ENCODE assay signal across 13 mouse cellular contexts in the genomic region with DNA sequence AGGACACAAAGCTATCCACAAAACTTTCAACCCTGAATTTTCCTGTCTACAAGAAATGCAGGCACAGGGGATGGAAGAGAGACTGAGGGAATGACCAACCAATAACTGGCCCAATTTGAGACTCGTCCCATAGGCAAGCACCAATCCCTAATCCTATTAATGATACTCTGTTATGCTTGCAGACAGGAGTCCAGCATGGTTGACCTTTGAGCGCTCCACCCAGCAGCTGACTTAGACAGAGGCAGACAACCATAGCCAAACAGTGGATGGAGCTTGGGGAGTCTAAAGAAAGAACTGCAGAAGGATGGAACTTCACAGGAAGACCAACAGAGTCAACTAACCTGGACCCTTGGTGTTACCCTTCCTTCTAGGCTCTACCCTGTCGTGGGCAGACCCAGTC. TPM values are rescaled to one million over a fixed set of nuclear protein-coding genes. Genes with fewer than 3 reads are reported as not detected.
"Had no signal": no experiment of that assay in that cellular context is flagged by ENCODE, and none has a peak within 500 bp of the region (broad histone marks: within the 10 kb centered on the region; RNA-seq: fewer than 3 reads in every experiment).

No protein-coding gene starts in this region.

- H3K9ac ChIP-seq: hindbrain, embryonic 15.5 days; limb, embryonic 12.5 days; liver, embryonic 12.5 days; midbrain, embryonic 12.5 days; neural tube, embryonic 13.5 days; stomach, embryonic 15.5 days had no signal

- H3K9me3 ChIP-seq: hindbrain, embryonic 15.5 days; limb, embryonic 12.5 days; liver, embryonic 12.5 days; midbrain, embryonic 12.5 days; neural tube, embryonic 13.5 days; stomach, embryonic 15.5 days had no signal

- H3K4me2 ChIP-seq: hindbrain, embryonic 15.5 days; limb, embryonic 12.5 days; liver, embryonic 12.5 days; midbrain, embryonic 12.5 days; neural tube, embryonic 13.5 days; stomach, embryonic 15.5 days had no signal

- H3K4me1 ChIP-seq: hindbrain, embryonic 15.5 days; limb, embryonic 12.5 days; liver, embryonic 12.5 days; midbrain, embryonic 12.5 days; neural tube, embryonic 13.5 days; stomach, embryonic 15.5 days had no signal

- H3K36me3 ChIP-seq: midbrain, embryonic 12.5 days; stomach, embryonic 15.5 days had no signal

- H3K4me3 ChIP-seq: hindbrain, embryonic 15.5 days; limb, embryonic 12.5 days; liver, embryonic 12.5 days; midbrain, embryonic 12.5 days; neural tube, embryonic 13.5 days; stomach, embryonic 15.5 days had no signal

- H3K27ac ChIP-seq: hindbrain, embryonic 15.5 days; limb, embryonic 12.5 days; liver, embryonic 12.5 days; midbrain, embryonic 12.5 days; neural tube, embryonic 13.5 days; stomach, embryonic 15.5 days had no signal

- DNase-seq: layer of hippocampus, adult 9-11 months; layer of hippocampus, postnatal 36 days; right cerebral cortex, postnatal 14 days had no signal

- ATAC-seq: intestine, embryonic 16.5 days; liver, embryonic 12.5 days; midbrain, embryonic 16.5 days had no signal

- H3K27me3 ChIP-seq: hindbrain, embryonic 15.5 days; limb, embryonic 12.5 days; liver, embryonic 12.5 days; midbrain, embryonic 12.5 days; neural tube, embryonic 13.5 days; stomach, embryonic 15.5 days had no signal

RNA-seq across cellular contexts. Expression of gene Actl9, which starts 59.9 kb away (rescaled TPM):
- polyA plus RNA-seq: hindbrain, embryonic 15.5 days; intestine, embryonic 16.5 days; limb, embryonic 12.5 days; liver, embryonic 12.5 days; liver, embryonic 16.5 days; lung, embryonic 16.5 days; midbrain, embryonic 12.5 days; midbrain, embryonic 16.5 days; neural tube, embryonic 13.5 days; stomach, embryonic 15.5 days had no signal
